Mouse (Mus musculus) frontal cortex, adult (tissue): ENCODE results near the gene Ust.
"Not testable (repeated sequence)": the region's sequence is repeated elsewhere in the genome, so short reads cannot be mapped to it uniquely, and the experiment has no call there.

Source experiments
- ATAC-seq: cut with Nextera tagmentation; 2 replicates; pipeline ENCODE4 v1.9.2; 2017; ENCODE audit warnings: mild to moderate bottlenecking, moderate library complexity, mixed read lengths; ENCODE audit not compliant: low TSS enrichment

Ust gene

GRCm38 (mm10) chr10:8518141-8519013, at the start of gene Ust:
Ust (minus strand) TSS chr10:8518825.
- peak; percentile 86 for ATAC-seq

- no peak for ATAC-seq
Measured at GRCm38 (mm10) chr10:8561366-8561765, 42.7 kb upstream of the Ust start.

GRCm38 (mm10) chr10:8559566-8559965, 40.9 kb upstream of the Ust start:
- ATAC-seq, result not testable (repeated sequence)

GRCm38 (mm10) chr10:8552239-8552638, 33.6 kb upstream of the Ust start:
- ATAC-seq, result not testable (repeated sequence)

GRCm38 (mm10) chr10:8551601-8552000, 33.0 kb upstream of the Ust start:
- not testable (repeated sequence) for ATAC-seq

DNA sequence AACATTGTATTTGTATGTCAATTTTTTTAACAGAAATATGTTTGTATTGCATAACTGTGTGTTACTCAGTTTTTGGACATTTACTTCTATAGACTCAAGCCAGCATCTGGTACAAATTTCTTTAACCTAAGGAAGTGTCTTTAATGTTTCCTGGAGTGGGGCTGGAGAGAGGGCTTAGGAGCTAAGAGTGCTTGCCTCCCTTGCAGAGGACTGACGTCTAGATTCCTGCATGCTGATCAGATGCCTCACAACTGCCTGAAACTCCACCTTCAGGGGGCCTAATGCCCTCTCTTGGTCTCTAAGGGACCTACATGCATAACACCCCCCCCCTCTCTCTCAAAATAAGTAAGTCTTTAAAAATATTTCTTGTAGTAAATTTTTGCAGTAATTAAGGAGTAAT, 22.9 kb upstream of the Ust start:
- ATAC-seq, result no peak

DNA sequence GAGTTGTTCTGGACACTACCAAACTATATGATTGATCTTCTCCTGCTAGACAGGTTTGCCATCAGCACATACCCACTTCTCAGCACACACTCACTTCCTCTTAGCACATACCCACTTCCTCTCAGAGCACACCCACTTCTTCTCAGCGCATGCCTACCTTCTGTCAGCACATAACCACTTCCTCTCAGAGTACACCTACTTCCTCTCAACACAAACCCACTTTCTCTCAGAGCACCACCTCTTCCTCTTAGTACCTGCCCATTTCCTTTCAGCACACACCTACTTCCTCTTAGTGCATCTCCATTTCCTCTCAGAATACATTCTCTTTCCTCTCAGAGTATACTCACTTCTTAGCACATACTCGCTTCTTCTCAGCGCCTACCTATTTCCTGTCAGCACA, 16.8 kb upstream of the Ust start:
- ATAC-seq, result no peak

DNA sequence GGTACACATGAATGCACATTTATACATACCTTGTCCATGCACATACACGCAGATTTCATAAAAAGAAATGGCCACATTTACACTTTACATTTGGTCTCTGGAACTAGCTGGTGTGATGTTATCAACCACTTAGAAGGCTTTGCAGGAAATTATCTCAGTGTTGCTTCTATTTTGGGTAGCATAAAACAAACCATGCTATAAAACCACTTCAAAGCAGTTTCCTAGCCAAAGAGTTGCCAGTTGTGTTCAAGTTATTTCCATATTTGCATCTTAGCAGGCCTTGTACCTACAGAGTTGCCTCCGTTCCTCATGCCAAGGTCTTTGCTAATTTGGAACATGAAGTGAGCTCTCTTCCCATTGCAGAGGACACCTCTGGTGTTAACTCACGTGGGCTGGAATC, 13.0 kb upstream of the Ust start:
- ATAC-seq, result no peak

DNA sequence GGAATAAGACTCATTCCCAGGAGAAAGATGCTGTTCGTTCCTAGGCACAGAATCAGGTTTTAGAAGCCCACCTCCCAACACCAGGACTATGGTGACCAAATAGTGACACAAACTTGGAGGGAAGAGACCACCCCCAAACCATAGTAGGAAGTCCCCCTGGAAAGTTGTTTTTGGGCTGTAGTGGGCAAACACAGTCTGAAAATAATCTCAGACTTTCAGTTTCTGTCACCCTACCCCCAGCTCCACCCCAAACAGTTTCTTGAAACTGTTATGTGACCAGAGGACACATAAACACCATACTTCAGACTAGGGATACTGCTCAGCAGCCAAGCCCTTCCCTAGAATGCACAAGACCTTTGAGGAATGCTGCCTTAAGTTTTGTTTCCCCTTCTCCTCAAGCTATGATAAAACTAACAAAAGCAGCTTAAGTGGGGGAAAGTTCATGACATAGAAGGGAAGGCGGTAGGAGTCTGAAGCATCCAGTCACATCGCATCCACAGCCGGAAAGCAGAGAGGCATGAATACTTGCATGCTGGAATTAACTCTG, 12.0 kb upstream of the Ust start:
- no peak for ATAC-seq

DNA sequence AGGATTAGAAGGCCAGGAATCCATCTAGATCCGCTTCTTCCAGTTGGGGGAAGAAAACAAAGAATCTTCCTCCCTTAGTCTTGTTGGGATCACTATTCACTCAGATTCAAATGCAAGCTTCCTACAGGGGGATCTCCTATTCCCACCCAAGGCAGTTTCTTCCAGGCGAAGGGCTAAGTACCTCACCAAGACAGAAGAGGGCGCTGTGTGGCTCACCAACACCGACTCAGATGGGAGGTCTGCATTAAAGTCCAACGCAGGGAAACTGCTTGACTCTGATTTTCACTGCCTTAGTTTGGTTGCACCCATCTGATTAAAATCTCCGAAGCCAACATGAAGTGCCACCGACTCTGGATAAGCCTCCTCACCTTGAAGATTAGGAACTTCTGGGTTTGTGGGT, 10.5 kb upstream of the Ust start:
- ATAC-seq, result peak; percentile 50; the same call in 1 of the 2 replicates

GRCm38 (mm10) chr10:8525354-8525753, 6.7 kb upstream of the Ust start:
- ATAC-seq, result no peak

DNA sequence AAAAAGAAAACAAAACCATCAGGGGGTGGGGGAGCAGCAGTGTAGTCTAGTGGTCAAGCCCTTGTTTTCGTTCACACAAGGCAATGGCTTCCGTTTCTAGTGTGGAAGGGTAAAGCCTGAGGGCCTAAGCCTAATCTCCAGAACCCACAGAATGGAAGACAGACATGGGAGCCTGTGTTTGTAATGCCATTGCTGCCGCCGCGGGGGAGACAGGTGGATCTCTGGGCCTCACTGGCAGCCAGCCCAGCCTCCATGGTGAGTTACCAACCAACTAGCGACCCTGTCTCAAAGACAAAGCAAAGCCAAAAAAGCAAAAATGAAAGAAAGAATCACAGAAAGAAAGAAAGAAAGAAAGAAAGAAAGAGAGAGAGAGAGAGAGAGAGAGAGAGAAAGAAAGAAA, 2.9 kb upstream of the Ust start:
- no peak for ATAC-seq

DNA sequence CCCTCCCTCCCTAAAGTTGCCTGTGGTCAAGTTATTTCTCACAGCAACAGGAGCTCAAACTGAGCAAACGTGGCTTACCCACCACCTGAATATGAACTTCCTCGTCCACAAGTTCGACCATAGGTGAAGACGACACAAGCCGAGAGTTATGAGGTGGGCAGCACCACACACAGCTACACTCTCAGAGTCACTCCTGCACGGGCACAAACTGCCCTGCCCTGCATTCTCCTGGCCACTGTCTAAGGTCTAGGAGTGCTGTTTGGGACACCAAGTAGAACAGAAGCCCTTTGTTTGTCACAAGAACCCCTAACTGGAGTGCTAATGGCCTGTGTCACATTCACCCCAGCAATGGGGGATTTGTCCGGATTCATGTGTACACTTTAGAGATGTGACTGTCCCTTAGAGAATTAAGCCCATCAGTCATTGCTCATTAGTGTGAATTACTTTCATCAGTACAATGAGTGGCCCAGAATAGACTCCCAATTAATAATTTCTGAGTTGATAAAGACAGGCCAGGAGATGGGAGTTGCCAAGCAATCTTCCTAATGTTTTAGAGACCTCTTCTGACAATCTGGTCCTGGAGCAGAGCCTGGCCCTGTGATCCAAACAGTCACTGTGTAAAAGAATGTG, 2.3 kb upstream of the Ust start:
- ATAC-seq, result no peak

DNA sequence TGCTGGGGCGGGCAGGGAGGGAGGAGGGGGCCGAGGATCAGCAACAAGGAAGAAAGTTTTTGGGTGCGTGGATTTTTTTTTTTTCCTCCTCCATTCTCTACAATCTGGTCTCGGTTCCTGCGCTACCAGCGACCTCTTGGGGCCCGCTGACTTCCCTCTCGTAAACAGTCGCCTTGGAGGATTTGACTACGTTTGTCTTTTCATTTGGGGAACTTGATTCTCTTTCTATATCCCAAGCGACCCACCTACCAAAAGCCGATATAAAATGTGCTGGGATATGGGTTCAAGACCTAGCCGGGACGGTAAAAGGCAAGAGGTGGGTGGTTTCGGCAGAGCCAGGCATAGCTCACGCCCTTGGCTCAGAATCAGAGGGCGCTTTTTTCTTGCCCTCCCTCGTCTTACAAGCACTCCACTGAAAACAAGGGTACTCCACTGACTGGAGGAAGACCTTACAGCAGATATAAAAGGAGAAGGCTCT, 428 bp upstream of the Ust start:
- ATAC-seq, result peak; percentile 36

DNA sequence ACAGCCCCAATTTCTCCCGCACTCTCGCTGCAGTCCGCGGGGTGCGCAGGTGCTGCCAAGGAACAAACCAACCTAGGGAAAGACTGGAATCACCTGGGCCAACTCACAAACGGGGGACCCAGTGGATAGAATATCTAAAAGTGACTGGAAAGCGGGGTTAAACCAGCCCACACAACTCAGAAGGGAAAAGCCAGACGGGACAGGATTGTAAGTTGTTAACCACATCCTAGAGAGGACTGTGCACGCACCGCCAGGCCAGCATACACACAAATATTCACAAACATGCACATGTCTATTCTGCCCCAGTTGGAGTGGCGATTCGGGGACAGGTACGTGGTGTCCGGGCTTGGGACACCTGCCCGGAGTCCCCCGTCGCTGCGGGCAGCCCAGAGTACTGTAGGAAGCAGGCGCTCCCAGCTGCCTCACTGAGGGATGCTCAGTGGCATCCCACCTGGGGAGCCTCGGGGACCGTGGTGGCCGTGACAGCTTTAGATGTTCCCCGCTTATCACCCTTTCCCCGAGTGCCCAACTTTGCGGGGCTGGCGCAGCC, 959 bp downstream of the Ust start:
- peak; percentile 49 for ATAC-seq

DNA sequence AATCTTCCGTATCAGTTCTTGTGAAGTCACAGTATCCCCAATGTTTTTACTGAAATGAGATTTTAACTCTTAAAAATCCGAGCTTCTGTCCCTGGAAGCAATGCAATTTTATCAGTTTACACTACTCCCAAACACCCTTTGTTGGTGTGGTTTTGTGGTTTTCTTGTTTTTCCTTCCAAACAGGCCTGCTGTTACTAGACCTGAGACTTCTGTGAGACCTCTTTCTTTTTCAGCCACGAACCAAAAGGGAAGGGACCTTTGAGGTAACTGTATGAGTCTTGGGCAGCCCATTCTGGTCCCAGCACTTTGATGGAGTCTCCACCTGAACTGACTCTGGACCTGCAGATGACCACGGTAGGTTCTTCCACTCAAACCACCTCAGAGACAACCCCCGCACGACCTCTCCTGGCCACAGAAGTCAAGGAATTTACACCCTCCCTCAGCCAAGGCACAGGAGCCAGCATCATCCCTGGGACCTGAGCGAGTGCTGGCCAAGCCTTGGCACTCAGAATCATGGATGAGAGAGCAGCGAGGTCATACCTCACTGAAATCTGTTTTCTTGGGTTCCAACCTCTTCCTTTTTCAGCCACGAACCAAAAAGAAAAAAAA, 1.6 kb downstream of the Ust start:
- no peak for ATAC-seq

DNA sequence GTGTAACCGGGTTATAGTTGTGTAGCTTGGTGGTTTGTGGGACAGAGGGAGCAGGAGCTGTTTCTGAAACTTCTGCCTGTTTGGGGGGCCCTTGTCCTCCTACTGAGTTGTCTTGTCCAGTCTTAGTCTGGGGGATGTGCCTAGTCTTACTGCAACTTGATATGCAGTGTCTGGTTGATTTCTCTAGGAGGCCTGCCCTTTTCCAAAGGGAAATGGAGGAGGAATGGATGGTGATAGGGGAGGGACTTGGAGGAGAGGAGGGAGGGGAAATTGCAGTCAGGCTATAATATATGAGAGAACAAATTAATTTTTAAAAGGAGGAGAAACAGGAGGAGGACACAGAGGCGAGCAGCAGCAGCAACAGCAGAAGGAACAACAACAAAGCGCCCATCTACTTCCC, 4.9 kb downstream of the Ust start:
- ATAC-seq, result no peak

GRCm38 (mm10) chr10:8512222-8512621, 6.4 kb downstream of the Ust start:
- ATAC-seq, result peak; percentile 67

DNA sequence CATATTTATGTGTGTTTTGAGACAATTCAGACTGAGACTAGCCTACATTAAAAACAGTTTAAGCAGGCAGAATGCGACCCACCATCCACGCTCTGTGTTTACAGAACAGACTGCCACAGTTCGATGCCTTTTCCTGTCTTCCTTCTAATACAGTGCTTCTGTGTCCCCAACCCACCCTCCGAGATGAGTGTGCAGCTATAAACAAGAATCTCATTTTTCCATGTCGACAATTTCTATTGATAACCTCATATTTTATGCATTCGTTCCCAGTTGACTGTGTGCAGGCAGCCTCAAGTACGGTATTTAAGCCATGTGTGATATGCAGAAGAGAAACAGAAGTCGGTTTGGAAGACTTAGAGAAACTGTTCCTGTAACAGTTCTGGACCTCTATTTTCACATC, 6.9 kb downstream of the Ust start:
- peak; percentile 80 for ATAC-seq

DNA sequence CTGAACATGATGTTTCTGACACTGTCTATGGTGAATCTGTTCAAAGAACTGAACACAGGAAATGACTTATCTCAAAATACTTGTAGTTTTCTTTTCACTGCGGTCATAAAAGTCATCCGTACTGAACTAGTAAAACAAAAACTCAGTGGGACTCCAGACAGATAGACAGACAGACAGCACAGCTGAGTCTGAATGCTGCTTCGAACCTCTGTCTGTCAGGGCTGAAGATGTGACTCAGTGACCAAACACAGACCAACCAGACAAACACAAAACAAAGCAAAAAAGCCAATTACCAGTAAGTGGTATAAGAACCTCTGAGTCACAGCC, 12.4 kb downstream of the Ust start:
- ATAC-seq, result no peak

DNA sequence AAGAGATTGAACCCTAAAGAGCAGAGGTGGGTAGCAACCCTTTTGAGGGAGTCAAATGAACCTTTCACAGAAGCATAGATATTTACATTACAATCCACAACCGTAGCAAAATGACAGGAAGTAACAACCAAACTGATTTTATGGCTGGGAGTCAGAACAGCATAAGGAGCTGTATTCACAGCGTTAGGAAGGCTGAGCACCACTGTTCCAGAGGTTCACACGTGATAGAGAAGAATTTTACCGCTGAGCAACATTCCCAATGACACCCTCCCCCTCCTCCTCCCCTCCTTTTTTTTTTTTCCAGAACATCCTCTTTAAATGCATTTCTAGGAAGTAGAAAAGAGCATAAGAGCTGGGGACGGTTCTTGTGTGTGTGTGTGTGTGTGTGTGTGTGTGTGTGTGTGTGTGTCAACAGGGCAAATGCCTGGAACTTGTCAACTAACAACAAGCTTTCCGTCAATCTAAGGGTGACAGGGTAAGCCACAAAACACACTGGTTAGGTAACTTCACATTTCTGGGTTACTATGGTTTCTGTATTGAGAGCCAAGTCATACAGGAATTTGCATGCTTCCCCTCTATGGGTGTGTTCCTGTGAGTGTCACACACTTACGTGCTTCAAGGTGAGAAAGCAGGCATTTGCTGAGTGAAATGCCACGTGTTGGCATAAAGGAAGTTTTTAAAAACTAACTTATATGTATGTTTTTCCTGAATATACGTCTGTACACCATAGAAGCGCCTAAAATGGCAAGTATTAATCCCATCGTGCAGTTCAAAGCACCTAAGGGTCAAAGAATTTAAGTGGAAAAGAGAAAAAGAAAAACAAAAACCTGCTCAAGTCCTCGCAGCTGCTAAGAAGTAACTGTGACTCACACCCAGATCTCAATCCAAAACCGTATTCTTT, 13.0 kb downstream of the Ust start:
- no peak for ATAC-seq
